Mouse (Mus musculus) cerebellum, adult 2 months (tissue): ENCODE measurements around the gene Dip2c. TPM values are rescaled to one million over a fixed set of nuclear protein-coding genes. Genes with fewer than 3 reads are reported as not detected.

ENCODE experiments used
- DNase-seq, 2 experiments: peaks; one replicate each; pipeline ENCODE4 v3.0.0; 2021
- H3K27ac ChIP-seq: fragments of 200-500 bp; 2 replicates; pipeline ENCODE4 v1.5.1; 2012; ENCODE audit warnings: low read length, control low read depth, inconsistent platforms; ENCODE audit not compliant: insufficient read depth
- H3K27me3 ChIP-seq: fragments of 200-500 bp; 2 replicates; pipeline ENCODE4 v1.6.1; 2012; ENCODE audit warnings: inconsistent platforms, mild to moderate bottlenecking, low read length, moderate library complexity; ENCODE audit not compliant: control insufficient read depth, insufficient read depth
- H3K4me1 ChIP-seq: fragments of 200-500 bp; 2 replicates; pipeline ENCODE4 v1.6.1; 2011; ENCODE audit warnings: low read length; ENCODE audit not compliant: control insufficient read depth, insufficient read depth
- H3K4me3 ChIP-seq: fragments of 200-500 bp; replicated peaks from 2 replicates; pipeline ENCODE3; 2011; ENCODE audit warnings: mild to moderate bottlenecking, low read depth, low read length, control low read depth; ENCODE audit not compliant: insufficient read depth
- CTCF ChIP-seq: fragments of 200-500 bp; IDR thresholded peaks from 2 replicates; pipeline ENCODE4 v1.5.1; 2011; ENCODE audit warnings: low read depth, mild to moderate bottlenecking, control low read depth, low read length, moderate library complexity, borderline replicate concordance; ENCODE audit not compliant: insufficient read depth
- POLR2A ChIP-seq: fragments of 200-500 bp; IDR thresholded peaks from 2 replicates; pipeline ENCODE4 v1.6.1; 2011; ENCODE audit warnings: low read length, control low read depth, borderline replicate concordance; ENCODE audit not compliant: insufficient read depth
- WGBS: fragments of 180-500 bp; shearing (Covaris S2); methylation state at CpG from one replicate; pipeline ENCODE4 v1.1.7; 2018; 5-methylcytosine and 5-hydroxymethylcytosine counted together
- polyA plus RNA-seq: library from polyadenylated mRNA; depleted of rRNA; stranded (reverse); fragments of >200 nt; gene quantifications from 2 replicates; pipeline ENCODE4 v1.2.3, GENCODE M21; 2012

Gene Dip2c
- polyA plus RNA-seq, 1 experiment: 22.8 TPM

- H3K27ac ChIP-seq: no peak overlapping the region
- no peak for DNase-seq
- H3K4me3 ChIP-seq: no peak overlapping the region
- H3K27me3 ChIP-seq: no peaks in the 10 kb centered on the region
- TF ChIP-seq POLR2A (no peak), CTCF (no peak)
- H3K4me1 ChIP-seq: peaks cover 3% of the 10 kb centered on the region; the same call in 1 of the 2 replicates
- WGBS: 100% methylated on average over 1 of the region's 1 CpGs
Measured at GRCm38 (mm10) chr13:9310806-9311205, 34.5 kb downstream of the Dip2c start.

DNA sequence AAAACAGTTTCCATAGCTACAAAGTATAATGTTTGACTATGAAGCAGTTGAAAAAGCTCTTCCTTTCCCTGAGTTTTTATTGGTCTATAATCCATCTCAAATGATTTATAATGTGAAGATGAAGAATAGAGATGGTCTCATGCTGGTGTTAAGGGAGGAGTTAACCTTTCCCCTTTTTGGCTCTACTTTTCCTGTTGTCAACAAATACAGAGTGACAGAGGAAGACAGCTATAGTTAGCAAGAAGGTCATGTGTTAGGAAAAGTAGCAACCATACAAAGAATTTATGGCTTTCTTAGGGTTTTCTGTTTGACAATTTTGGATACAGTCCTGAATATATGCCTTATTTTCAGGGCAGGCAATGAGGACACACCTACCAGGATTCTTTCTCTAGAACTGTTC, 36.6 kb downstream of the Dip2c start:
- no peak for TF ChIP-seq POLR2A
- no peak for TF ChIP-seq CTCF
- DNase-seq: no peak
- H3K27ac ChIP-seq: no peak overlapping the region
- no peaks in the 10 kb centered on the region for H3K27me3 ChIP-seq
- peaks cover 5% of the 10 kb centered on the region; the same call in 1 of the 2 replicates for H3K4me1 ChIP-seq
- no peak overlapping the region for H3K4me3 ChIP-seq

GRCm38 (mm10) chr13:9314099-9314712, 37.9 kb downstream of the Dip2c start:
- WGBS: 69% methylated on average over 2 of the region's 2 CpGs
- TF ChIP-seq CTCF (no peak), POLR2A (no peak)
- Histone ChIP-seq H3K4me3 (no peak overlapping the region), H3K4me1 (peaks cover 9% of the 10 kb centered on the region; the same call in 1 of the 2 replicates), H3K27ac (no peak overlapping the region), H3K27me3 (no peaks in the 10 kb centered on the region)
- DNase-seq: peak; percentile 18 to 21

GRCm38 (mm10) chr13:9314713-9315112, 38.4 kb downstream of the Dip2c start:
- Histone ChIP-seq H3K4me1 (peaks cover 9% of the 10 kb centered on the region; the same call in 1 of the 2 replicates), H3K27ac (no peak overlapping the region), H3K27me3 (no peaks in the 10 kb centered on the region), H3K4me3 (no peak overlapping the region)
- peak in 1 of 2 experiments; percentile 18 for DNase-seq
- TF ChIP-seq POLR2A: no peak
- no peak for TF ChIP-seq CTCF
- WGBS: 46% methylated on average over 4 of the region's 4 CpGs

DNA sequence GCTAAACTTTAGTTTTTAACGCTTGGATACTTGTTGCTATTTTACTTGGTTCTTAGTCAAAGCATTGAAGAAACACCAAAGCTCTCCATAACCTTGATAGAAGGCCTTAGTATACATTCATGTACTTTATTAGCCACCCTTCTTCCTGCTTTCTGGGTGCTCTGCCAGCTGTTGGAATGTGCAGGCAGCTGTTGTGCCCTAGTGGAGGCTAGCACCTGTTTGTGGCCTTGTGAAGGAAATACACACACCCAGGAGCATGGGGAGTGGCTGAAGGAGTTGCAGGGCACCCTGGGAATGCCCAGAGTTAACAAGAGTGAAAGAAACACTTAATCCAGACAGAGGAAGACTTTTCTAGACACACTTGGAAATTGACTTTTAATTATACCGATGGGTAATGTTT, 43.4 kb downstream of the Dip2c start:
- Histone ChIP-seq H3K4me3 (no peak overlapping the region), H3K4me1 (peaks cover 7% of the 10 kb centered on the region; the same call in 1 of the 2 replicates), H3K27me3 (no peaks in the 10 kb centered on the region), H3K27ac (no peak overlapping the region)
- WGBS: 89% methylated on average over 2 of the region's 2 CpGs
- no peak for DNase-seq
- TF ChIP-seq CTCF: no peak
- TF ChIP-seq POLR2A: no peak

DNA sequence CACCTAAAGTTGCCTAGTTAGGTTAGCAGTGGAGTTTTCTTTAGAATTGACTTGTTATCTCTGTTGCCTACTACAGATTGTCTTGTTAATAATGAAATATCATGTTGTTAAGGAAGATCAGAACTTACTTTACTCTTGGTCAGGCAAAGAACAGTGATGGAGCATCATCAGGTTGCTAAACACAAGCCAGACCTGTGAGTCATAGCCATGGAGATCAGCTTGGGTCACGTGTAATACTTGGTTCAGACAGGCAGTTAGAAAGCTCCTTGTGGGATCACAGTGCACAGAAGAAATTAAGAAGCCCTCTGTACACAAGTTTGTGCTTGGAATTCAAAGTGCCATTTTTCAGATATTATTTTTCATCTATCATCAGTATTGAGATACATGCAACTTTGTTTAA, 48.9 kb downstream of the Dip2c start:
- peak in 1 of 2 experiments; percentile 12 for DNase-seq
- H3K27ac ChIP-seq: no peak overlapping the region
- H3K4me3 ChIP-seq: no peak overlapping the region
- H3K4me1 ChIP-seq: 0 out of 2 replicates have a peak, but pooled peaks cover 3% of the 10 kb centered on the region
- TF ChIP-seq CTCF (no peak), POLR2A (no peak)
- H3K27me3 ChIP-seq: no peaks in the 10 kb centered on the region
- WGBS: 27% methylated on average over 1 of the region's 1 CpGs

- TF ChIP-seq CTCF: no peak
- TF ChIP-seq POLR2A: no peak
- WGBS: 40% methylated on average over 1 of the region's 1 CpGs
- Histone ChIP-seq H3K4me3 (no peak overlapping the region), H3K27ac (no peak overlapping the region), H3K4me1 (0 out of 2 replicates have a peak, but pooled peaks cover 3% of the 10 kb centered on the region), H3K27me3 (no peaks in the 10 kb centered on the region)
- peak in 1 of 2 experiments; percentile 19 for DNase-seq
Measured at GRCm38 (mm10) chr13:9329307-9329915, 53.1 kb downstream of the Dip2c start.

DNA sequence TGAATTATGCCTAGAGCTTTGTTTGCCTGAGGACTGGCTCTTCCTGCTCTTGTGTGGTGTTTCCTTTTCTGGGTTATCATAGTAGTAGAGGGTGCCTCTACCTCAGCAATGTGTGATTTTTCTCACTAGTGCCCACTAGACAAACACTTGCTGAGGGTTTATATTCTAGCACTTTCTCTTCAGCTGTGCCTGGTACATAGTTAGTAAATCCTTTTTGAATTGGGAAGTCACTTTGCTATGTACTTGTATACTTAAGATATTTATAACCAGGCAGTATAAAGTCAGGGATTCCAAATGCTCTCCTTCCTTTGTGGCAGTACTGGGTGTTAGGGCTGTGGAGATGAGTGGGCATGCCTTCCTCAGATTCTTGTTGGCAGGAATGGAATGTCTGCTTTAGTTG, 56.9 kb downstream of the Dip2c start:
- no peak overlapping the region for H3K27ac ChIP-seq
- 0 out of 2 replicates have a peak, but pooled peaks cover 3% of the 10 kb centered on the region for H3K4me1 ChIP-seq
- H3K4me3 ChIP-seq: no peak overlapping the region
- H3K27me3 ChIP-seq: no peaks in the 10 kb centered on the region
- TF ChIP-seq POLR2A (no peak), CTCF (no peak)
- no peak for DNase-seq
